Mouse (Mus musculus) spleen, postnatal 10 days (tissue): ENCODE measurements around the gene Vmn1r152.
"Not testable (repeated sequence)": the region's sequence is repeated elsewhere in the genome, so short reads cannot be mapped to it uniquely, and the experiment has no call there.

Experiments
- DNase-seq, 2 experiments: peaks; one replicate each; pipeline ENCODE4 v3.0.0; 2021 to 2022; ENCODE audit warnings: low spot score in 2 of 2

Vmn1r152 gene

GRCm38 (mm10) chr7:22522667-22523066 lies at the start of gene Vmn1r152:
TSS of gene Vmn1r152 (plus strand) at chr7:22522967.
- DNase-seq, result not testable (repeated sequence)

GRCm38 (mm10) chr7:22499578-22499977 lies 23.2 kb upstream of the Vmn1r152 start, which contains the start of gene Vmn1r151:
TSS of gene Vmn1r151 (minus strand) at chr7:22499678.
- DNase-seq, result not testable (repeated sequence)

- DNase-seq, result not testable (repeated sequence)
Observed at GRCm38 (mm10) chr7:22534787-22535186, 12.0 kb downstream of the Vmn1r152 start, which contains the start of gene Gm8677. TSS of gene Gm8677 (minus strand) at chr7:22534887.

GRCm38 (mm10) chr7:22565243-22565642 lies 42.5 kb downstream of the Vmn1r152 start, which contains the start of gene Gm4201:
TSS of gene Gm4201 (minus strand) at chr7:22565343.
- DNase-seq, result not testable (repeated sequence)
